Mouse (Mus musculus): ENCODE measurements around the gene Atp6v0e.
A peak's percentile ranks its signal among the peaks of the same experiment; 100 is the strongest.

- no peak for TF ChIP-seq POLR2A (IDR thresholded peaks at IDR 0.05; ENCODE audit: insufficient read depth, low read depth, low read length)
- peak; percentile 41 for TF ChIP-seq CTCF (IDR thresholded peaks at IDR 0.05)
Measured at GRCm38 (mm10) chr17:26690236-26690635, 27.2 kb downstream of the Atp6v0e start.
